Mouse (Mus musculus) neural tube, embryonic 13.5 days (tissue): ENCODE results near the gene Elovl5. TPM values are rescaled to one million over a fixed set of nuclear protein-coding genes. Genes with fewer than 3 reads are reported as not detected.

Experiments
- ATAC-seq: fragments of 200-750 bp; cut with Nextera tagmentation; 2 replicates; pipeline ENCODE4 v1.8.0; 2017; ENCODE audit warnings: low read depth, mild to moderate bottlenecking, moderate TSS enrichment, moderate library complexity
- H3K27ac ChIP-seq: fragments of 300-500 bp; sonication (generic); replicated peaks from 2 replicates; pipeline ENCODE4 v1.5.1; 2015; ENCODE audit warnings: moderate library complexity, mild to moderate bottlenecking, inconsistent platforms
- H3K27me3 ChIP-seq: fragments of 300-500 bp; sonication (generic); 2 replicates; pipeline ENCODE4 v1.6.1; 2015; ENCODE audit warnings: mild to moderate bottlenecking, inconsistent platforms
- H3K36me3 ChIP-seq: fragments of 300-500 bp; sonication (generic); 2 replicates; pipeline ENCODE4 v1.6.1; 2015; ENCODE audit warnings: mild to moderate bottlenecking, inconsistent platforms
- H3K4me1 ChIP-seq: fragments of 300-500 bp; sonication (generic); replicated peaks from 2 replicates; pipeline ENCODE4 v1.6.1; 2015; ENCODE audit warnings: inconsistent platforms
- H3K4me2 ChIP-seq: fragments of 300-500 bp; sonication (generic); 2 replicates; pipeline ENCODE4 v1.6.1; 2015; ENCODE audit warnings: inconsistent platforms, mild to moderate bottlenecking, moderate library complexity
- H3K4me3 ChIP-seq: fragments of 300-500 bp; sonication (generic); 2 replicates; pipeline ENCODE4 v1.5.1; 2015; ENCODE audit warnings: mild to moderate bottlenecking, inconsistent platforms
- H3K9ac ChIP-seq: fragments of 300-500 bp; sonication (generic); 2 replicates; pipeline ENCODE4 v1.6.1; 2015; ENCODE audit warnings: moderate library complexity, mild to moderate bottlenecking, inconsistent platforms
- H3K9me3 ChIP-seq: fragments of 300-500 bp; sonication (generic); 2 replicates; pipeline ENCODE4 v1.6.1; 2016; ENCODE audit warnings: inconsistent platforms
- WGBS: fragments of 180-500 bp; shearing (Covaris S2); methylation state at CpG from one replicate; pipeline ENCODE4 v1.1.7; 2015; 5-methylcytosine and 5-hydroxymethylcytosine counted together
- polyA plus RNA-seq: library from polyadenylated mRNA; unstranded; fragments of >200 nt; fragmentation: Nextera tagmentation; extraction: Ambion mirVana; gene quantifications from 2 replicates; pipeline ENCODE4 v1.2.1, GENCODE M21; 2015

The Elovl5 gene
- polyA plus RNA-seq, 1 experiment from 2014 or later: 62.6 TPM

DNA sequence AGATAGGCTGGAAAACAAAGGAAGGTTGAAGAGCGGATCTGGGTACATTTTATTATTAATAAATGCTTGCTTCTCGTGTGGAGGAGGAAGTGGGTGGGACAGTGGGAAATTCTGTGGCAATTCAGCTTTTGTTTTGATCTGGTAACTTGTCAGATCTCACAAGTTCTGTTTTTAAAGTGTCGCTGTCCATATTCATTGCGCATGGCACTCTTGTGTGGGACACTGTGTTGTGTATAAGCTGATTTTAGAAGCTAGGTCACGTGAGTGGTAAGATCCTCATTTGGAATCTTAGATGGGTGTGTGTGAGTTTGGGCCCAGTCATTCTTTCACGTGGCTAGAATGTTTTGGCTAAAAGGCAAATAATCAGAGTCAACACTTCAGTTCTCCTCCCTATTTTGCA is 44.2 kb downstream of the Elovl5 start:
- Histone ChIP-seq H3K9me3 (no peaks in the 10 kb centered on the region), H3K9ac (no peak overlapping the region), H3K27me3 (no peaks in the 10 kb centered on the region), H3K4me1 (peaks cover 14% of the 10 kb centered on the region), H3K36me3 (peaks cover 30% of the 10 kb centered on the region), H3K27ac (no peak overlapping the region), H3K4me2 (no peak overlapping the region), H3K4me3 (no peak overlapping the region)
- ATAC-seq: no peak
- 89% methylated on average over 6 of the region's 6 CpGs for WGBS

GRCm38 (mm10) chr9:77964084-77964483 is 46.9 kb downstream of the Elovl5 start:
- H3K27me3 ChIP-seq: no peaks in the 10 kb centered on the region
- H3K4me1 ChIP-seq: peaks cover 14% of the 10 kb centered on the region
- H3K36me3 ChIP-seq: peaks cover 21% of the 10 kb centered on the region
- no peak overlapping the region for H3K4me2 ChIP-seq
- H3K4me3 ChIP-seq: no peak overlapping the region
- peak overlapping the region; percentile 41; the same call in 1 of the 2 replicates for H3K9ac ChIP-seq
- H3K27ac ChIP-seq: peak overlapping the region; percentile 49; the same call in 1 of the 2 replicates
- no peaks in the 10 kb centered on the region for H3K9me3 ChIP-seq
- ATAC-seq: no peak
- 45% methylated on average over 14 of the region's 14 CpGs for WGBS

DNA sequence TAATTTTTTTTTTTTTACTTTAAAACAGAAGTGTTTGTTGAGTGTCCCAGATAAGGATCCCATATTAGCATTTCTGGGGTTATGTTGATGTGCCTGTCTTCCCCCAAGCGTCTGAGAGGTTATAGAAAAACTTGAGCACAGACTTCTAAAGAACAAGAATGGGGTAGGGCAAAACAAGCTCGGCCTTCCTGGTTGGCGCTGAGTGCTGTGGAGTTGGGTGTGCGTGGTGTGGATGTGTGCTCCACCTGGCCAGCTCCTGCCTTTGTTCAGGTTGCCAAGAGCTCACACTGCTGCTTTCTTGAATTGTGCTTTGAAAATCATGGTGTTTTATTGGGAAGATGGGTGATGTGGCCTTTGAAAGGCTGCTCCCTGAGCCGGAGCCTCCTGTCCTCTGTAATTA is 48.1 kb downstream of the Elovl5 start:
- H3K9ac ChIP-seq: no peak overlapping the region
- WGBS: 69% methylated on average over 5 of the region's 5 CpGs
- H3K27ac ChIP-seq: no peak overlapping the region
- H3K36me3 ChIP-seq: peaks cover 19% of the 10 kb centered on the region
- no peak for ATAC-seq
- H3K4me3 ChIP-seq: no peak overlapping the region
- H3K27me3 ChIP-seq: no peaks in the 10 kb centered on the region
- no peaks in the 10 kb centered on the region for H3K9me3 ChIP-seq
- H3K4me1 ChIP-seq: peaks cover 14% of the 10 kb centered on the region
- H3K4me2 ChIP-seq: no peak overlapping the region

DNA sequence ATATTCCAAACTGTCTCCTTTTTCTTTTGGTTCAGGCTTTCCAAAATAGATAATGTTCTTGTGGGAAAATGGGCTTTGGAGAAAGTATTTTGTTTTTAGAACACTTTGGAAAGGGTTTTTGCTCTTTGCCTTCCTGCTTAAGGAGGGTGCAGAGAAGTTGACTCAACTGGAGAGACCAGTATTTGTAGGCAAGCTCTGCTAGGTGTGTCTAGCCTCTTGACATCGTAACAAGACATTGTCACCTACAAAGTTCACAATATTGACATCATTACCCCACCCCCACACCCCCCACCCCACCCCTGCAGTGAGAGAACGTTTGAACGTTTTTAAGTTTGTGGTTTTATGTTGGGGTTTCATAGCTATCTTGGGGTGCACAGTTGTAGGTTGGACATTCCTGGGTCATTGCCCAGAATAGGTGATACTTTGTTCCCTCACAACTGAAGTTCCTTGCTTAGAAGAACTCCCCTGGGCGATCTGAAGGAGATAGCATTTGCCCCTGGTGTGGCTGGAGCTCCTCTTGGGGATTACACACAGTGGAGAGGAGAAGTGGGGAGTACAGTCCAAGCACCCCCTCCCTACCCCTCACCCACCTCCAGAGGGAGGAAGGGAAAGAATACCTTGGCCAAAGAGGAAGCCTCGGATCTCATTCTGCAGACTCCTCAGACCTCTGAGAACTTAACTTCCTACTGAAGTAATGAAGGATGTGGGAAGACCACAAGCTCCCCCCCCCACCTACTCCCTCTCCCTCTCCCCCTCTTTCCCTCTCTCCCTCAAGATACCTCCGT is 48.8 kb downstream of the Elovl5 start:
- no peak overlapping the region for H3K9ac ChIP-seq
- no peaks in the 10 kb centered on the region for H3K27me3 ChIP-seq
- H3K9me3 ChIP-seq: no peaks in the 10 kb centered on the region
- 91% methylated on average over 6 of the region's 6 CpGs for WGBS
- H3K4me2 ChIP-seq: no peak overlapping the region
- no peak overlapping the region for H3K27ac ChIP-seq
- peaks cover 16% of the 10 kb centered on the region for H3K36me3 ChIP-seq
- H3K4me1 ChIP-seq: peaks cover 14% of the 10 kb centered on the region
- no peak for ATAC-seq
- no peak overlapping the region for H3K4me3 ChIP-seq

DNA sequence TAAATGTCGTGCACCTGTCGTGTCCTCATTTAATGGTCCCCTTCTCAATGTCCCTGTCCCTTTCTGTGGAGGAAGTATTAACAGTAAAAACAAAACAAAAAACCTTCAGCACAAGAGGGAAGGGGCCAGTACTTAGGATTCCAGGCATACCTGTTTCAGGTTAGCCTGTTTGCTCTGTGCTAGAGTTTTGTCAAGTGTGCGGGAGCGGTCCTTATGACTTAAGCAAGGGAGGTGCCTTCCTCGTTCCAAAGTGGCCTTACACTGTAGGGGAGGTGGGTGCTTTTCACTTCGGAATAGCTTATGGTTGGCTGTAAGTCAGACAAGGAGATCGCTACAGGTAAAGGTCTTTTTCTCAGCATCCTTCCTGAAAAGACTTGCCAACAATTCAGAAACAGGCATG is 49.7 kb downstream of the Elovl5 start:
- Histone ChIP-seq H3K27ac (no peak overlapping the region), H3K9me3 (no peaks in the 10 kb centered on the region), H3K4me3 (no peak overlapping the region), H3K27me3 (no peaks in the 10 kb centered on the region), H3K4me2 (no peak overlapping the region), H3K9ac (no peak overlapping the region), H3K36me3 (peaks cover 7% of the 10 kb centered on the region; the same call in 1 of the 2 replicates), H3K4me1 (peaks cover 14% of the 10 kb centered on the region)
- 95% methylated on average over 7 of the region's 7 CpGs for WGBS
- no peak for ATAC-seq

GRCm38 (mm10) chr9:77967584-77968163 is 50.5 kb downstream of the Elovl5 start:
- Histone ChIP-seq H3K9me3 (no peaks in the 10 kb centered on the region), H3K4me3 (no peak overlapping the region), H3K9ac (no peak overlapping the region), H3K27ac (no peak overlapping the region), H3K4me2 (no peak overlapping the region), H3K36me3 (peaks cover 3% of the 10 kb centered on the region; the same call in 1 of the 2 replicates), H3K4me1 (peaks cover 14% of the 10 kb centered on the region), H3K27me3 (no peaks in the 10 kb centered on the region)
- 86% methylated on average over 12 of the region's 12 CpGs for WGBS
- no peak for ATAC-seq

DNA sequence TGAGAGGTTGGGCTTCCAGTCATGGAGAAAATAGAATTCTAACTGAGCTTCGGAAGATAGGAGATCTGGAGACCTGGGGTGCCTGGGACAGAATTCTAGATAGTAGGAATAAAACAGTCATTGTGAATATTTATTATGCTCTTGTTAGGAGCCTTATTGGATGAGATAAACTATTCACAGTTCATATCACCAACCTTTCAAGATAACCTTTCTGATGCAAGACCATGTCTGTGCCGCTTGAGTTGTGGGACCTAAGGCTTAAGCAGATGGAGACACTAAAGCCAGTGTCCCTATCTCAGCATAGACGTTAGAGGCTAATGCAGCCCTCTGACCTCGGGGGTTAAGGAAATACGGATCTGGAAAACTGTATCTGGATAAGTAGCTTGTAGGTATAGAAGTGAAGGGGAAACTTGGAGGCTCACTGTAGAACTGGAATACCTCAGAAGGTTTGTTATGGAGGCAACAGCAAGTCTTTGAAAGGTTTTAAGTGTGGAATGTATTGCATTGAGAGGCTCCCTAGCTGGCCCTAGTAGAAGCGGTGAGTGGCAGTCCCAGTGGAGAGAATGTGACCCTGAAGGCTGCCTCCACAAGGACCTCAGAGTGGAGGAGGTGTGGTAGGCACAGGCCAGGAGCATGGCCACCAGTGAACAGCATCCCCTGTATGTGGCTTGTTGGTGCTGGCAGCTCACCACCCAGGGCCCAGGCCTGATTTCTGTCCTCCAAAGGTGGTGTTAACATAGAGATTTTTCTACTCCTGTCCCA is 52.2 kb downstream of the Elovl5 start:
- H3K4me1 ChIP-seq: peaks cover 6% of the 10 kb centered on the region
- no peak overlapping the region for H3K4me2 ChIP-seq
- H3K4me3 ChIP-seq: no peak overlapping the region
- no peak overlapping the region for H3K9ac ChIP-seq
- no peaks in the 10 kb centered on the region for H3K36me3 ChIP-seq
- no peaks in the 10 kb centered on the region for H3K9me3 ChIP-seq
- H3K27me3 ChIP-seq: no peaks in the 10 kb centered on the region
- ATAC-seq: no peak
- WGBS: 91% methylated on average over 6 of the region's 6 CpGs
- no peak overlapping the region for H3K27ac ChIP-seq

DNA sequence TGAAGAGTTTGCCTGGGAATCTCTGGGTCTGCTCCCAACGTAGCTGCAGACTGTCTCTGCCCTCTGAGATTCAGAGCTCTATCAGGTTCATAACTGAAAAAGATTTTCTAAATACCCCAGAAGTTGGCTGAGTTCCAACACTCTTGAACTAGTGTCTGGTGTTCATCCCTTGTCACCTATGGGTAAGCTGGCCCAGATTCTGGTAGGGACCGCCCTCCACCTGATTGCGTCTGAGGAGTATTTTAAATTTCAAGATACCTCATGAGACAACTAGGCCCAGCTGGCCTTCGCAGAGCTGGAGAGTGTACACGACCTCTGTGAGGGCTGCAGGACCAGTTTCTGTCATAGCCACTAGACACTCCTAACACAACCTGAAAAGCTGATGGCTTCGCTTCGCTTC is 61.8 kb downstream of the Elovl5 start:
- no peak for ATAC-seq
- Histone ChIP-seq H3K36me3 (peaks cover 78% of the 10 kb centered on the region), H3K4me2 (no peak overlapping the region), H3K4me1 (no peaks in the 10 kb centered on the region), H3K27ac (no peak overlapping the region), H3K9me3 (no peaks in the 10 kb centered on the region), H3K9ac (no peak overlapping the region), H3K27me3 (no peaks in the 10 kb centered on the region), H3K4me3 (no peak overlapping the region)
- WGBS: 93% methylated on average over 7 of the region's 7 CpGs

- H3K9me3 ChIP-seq: no peaks in the 10 kb centered on the region
- no peaks in the 10 kb centered on the region for H3K4me1 ChIP-seq
- H3K4me3 ChIP-seq: no peak overlapping the region
- WGBS: 90% methylated on average over 16 of the region's 16 CpGs
- no peak overlapping the region for H3K9ac ChIP-seq
- H3K36me3 ChIP-seq: peaks cover 67% of the 10 kb centered on the region
- no peak overlapping the region for H3K4me2 ChIP-seq
- no peaks in the 10 kb centered on the region for H3K27me3 ChIP-seq
- no peak for ATAC-seq
- no peak overlapping the region for H3K27ac ChIP-seq
These were observed 65.5 kb downstream of the Elovl5 start for GRCm38 (mm10) chr9:77982616-77983015.

DNA sequence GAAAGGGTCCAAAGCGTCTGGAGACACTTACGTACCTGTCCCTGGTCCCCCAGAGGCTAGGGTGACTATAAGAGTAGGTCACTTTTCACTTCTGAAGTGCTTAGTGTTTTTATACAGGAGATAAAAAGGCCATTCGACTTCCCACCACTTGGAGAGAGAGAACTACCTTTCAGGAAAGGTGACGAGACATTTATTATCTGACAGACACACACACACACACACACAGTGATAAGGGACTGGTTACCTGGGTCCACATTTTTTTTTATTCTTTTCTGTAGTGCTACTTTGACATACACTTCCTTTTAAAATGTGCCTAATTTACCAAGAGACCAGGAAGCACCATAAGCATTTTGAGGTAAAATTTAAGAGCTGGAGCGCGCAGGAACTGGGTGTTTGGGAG is 66.4 kb downstream of the Elovl5 start:
- no peak overlapping the region for H3K9ac ChIP-seq
- peaks cover 58% of the 10 kb centered on the region for H3K36me3 ChIP-seq
- H3K9me3 ChIP-seq: no peaks in the 10 kb centered on the region
- ATAC-seq: no peak
- no peak overlapping the region for H3K4me2 ChIP-seq
- H3K27me3 ChIP-seq: no peaks in the 10 kb centered on the region
- 94% methylated on average over 6 of the region's 6 CpGs for WGBS
- no peaks in the 10 kb centered on the region for H3K4me1 ChIP-seq
- H3K4me3 ChIP-seq: no peak overlapping the region
- no peak overlapping the region for H3K27ac ChIP-seq

- Histone ChIP-seq H3K27me3 (no peaks in the 10 kb centered on the region), H3K9me3 (no peaks in the 10 kb centered on the region), H3K36me3 (peaks cover 35% of the 10 kb centered on the region), H3K4me1 (no peaks in the 10 kb centered on the region), H3K4me2 (no peak overlapping the region), H3K27ac (no peak overlapping the region), H3K4me3 (no peak overlapping the region), H3K9ac (no peak overlapping the region)
- WGBS: 85% methylated on average over 8 of the region's 8 CpGs
- no peak for ATAC-seq
These were observed 69.1 kb downstream of the Elovl5 start for GRCm38 (mm10) chr9:77986153-77986795.

DNA sequence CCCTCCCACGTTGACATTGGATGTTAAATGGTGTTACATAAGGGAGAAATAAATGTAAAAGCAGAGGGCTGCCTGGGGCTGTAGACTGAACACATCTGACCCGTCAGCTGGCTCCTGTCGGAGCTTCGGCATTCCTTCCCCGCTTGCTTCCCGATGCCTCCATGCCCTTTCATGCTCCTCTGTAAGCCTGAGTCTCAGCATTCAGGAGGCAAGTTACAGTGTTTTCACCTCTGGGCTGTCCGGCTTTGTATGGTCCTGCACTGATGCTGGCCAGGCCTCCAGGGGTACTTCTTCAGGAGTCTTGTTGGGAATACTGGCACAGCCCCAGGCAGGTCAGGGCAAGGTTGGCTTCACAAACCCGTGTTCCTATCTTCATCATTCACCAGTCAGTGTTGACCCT is 72.5 kb downstream of the Elovl5 start:
- no peak overlapping the region for H3K27ac ChIP-seq
- no peak overlapping the region for H3K4me3 ChIP-seq
- H3K4me1 ChIP-seq: no peaks in the 10 kb centered on the region
- H3K4me2 ChIP-seq: no peak overlapping the region
- H3K9me3 ChIP-seq: no peaks in the 10 kb centered on the region
- ATAC-seq: no peak
- WGBS: 70% methylated on average over 8 of the region's 8 CpGs
- no peaks in the 10 kb centered on the region for H3K27me3 ChIP-seq
- H3K36me3 ChIP-seq: peaks cover 6% of the 10 kb centered on the region; the same call in 1 of the 2 replicates
- H3K9ac ChIP-seq: no peak overlapping the region
